Mouse (Mus musculus) T-cell, adult 2 months (primary cell): ENCODE results near the gene Stk33.
"Not testable (repeated sequence)": the region's sequence is repeated elsewhere in the genome, so short reads cannot be mapped to it uniquely, and the experiment has no call there.

Source experiments
- DNase-seq: peaks from one replicate; pipeline ENCODE4 v3.0.0; 2022; ENCODE audit warnings: low spot score

The Stk33 gene

GRCm38 (mm10) chr7:109438781-109439591 is at the start of gene Stk33:
Stk33 (minus strand) TSS chr7:109439081.
- no peak for DNase-seq

DNA sequence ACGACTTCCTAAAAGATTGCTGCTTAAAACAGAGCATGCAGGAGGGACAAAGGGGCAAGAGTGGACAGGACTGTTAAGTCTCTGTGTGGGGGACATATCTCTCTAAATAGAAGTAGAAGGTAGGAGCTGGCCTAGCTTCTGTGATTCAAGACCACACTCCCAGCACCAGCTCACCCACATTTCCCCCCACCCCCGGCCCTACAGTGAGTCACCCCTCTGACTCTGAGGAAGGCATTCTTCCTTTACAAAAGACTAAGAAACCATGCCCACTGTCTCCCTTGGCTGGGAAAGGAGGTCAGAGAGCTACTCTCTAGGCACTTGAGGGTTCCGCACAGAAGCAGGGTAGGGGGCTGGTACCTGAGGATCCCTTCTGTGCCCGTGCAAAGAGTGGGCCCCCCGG is 45.3 kb upstream of the Stk33 start:
- DNase-seq: no peak

GRCm38 (mm10) chr7:109480765-109481197 is 41.9 kb upstream of the Stk33 start:
- DNase-seq: no peak

GRCm38 (mm10) chr7:109477926-109478325 is 39.0 kb upstream of the Stk33 start:
- no peak for DNase-seq

DNA sequence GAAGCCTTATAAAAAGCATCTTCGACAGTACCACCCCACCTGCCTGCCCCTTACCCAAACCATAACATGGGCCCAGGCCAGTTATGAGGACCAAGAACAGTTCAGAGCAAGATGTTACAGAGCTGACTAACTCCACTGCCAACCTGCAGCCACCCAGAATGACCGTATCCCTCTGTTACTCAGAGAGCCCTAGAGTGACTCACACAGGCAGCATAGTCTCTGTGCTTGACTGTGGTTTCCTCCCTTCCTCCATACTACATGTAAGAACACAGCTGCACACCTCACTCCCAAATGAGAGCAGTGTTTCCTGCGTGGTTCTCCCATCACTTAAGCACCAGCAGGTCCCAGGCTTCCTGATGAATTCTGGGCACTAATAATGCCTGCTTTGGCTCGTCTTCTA is 31.8 kb upstream of the Stk33 start:
- no peak for DNase-seq

DNA sequence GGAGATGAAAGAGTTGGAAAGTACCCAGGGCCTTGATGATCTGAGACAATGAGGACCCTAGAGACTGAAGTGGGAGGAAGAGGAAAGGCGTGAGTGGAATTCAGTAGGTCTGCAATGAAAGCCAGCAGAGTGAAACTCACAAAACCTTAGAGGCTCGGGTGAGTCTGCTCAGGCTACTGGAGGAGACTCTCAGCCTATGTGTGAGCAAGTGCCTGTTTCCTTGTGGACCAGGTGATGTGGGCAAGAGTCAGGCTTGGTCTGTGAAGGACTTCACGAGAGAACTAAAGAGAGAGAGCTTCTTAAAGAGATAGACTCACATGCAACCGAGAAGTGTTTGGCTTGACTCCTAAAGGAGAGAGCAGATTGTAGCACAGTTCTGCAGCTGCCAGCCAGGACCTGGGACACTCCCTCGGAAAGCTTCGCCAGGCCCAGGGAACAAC is 29.4 kb upstream of the Stk33 start:
- no peak for DNase-seq

DNA sequence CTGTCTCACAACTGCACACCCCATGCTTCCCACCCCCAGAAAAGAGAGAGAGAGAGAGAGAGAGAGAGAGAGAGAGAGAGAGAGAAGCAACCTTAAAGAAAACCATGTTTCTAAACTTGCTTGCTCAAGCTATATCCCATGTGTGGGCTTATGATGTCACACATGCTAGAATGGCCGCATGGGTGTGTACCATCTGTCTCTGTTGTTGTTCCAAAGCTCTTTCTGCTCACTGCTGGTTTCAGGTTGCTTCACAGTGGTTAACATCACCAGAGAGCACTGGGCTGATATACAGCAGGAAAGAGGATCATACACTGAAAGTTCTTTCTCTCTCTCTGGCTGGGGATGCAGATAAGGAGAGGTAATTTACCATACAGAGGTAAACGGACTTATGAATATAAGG is 28.7 kb upstream of the Stk33 start:
- no peak for DNase-seq

DNA sequence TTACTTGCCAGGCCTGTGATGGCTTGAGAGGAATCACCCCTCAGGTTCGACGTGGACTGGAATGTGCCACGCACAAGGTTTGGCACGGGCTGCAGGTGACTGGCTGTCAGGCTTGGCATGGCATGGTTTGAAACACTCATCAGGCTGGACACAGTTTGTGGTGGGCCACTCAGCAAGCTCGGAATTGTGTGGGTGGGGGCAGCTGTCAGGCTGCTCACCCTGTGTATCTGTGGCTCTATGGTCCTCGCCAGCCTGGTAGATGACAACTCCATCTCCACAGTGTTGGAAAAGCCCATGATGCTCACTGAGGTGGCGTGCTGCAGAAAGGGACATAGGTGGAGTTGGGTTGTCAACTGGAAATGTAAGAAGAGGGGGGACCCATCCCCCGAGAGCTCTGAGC is 21.8 kb upstream of the Stk33 start:
- DNase-seq: no peak

- no peak for DNase-seq
These were observed 17.7 kb upstream of the Stk33 start for GRCm38 (mm10) chr7:109456563-109456962.

- DNase-seq: no peak
These were observed 16.9 kb upstream of the Stk33 start for GRCm38 (mm10) chr7:109455748-109456147.

DNA sequence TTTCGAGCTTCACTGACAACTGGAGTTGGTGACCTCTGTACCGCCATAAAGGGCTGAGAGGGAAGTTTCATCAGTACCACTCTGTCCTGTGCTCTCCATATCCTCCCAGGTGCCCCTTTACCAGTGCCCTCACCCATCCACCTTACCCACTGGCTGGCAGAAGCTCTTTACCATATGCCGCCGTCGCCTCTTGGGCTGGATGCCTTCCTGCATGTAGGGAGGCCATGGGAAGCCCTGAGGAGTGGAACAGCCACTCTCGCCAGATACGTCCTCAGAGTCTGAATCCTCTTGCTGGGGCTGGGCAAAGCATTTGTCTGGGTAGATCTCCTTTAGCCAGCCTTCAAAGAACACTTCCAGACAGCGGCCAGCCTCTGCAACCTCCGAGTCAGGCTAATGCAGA is 16.0 kb upstream of the Stk33 start:
- no peak for DNase-seq

DNA sequence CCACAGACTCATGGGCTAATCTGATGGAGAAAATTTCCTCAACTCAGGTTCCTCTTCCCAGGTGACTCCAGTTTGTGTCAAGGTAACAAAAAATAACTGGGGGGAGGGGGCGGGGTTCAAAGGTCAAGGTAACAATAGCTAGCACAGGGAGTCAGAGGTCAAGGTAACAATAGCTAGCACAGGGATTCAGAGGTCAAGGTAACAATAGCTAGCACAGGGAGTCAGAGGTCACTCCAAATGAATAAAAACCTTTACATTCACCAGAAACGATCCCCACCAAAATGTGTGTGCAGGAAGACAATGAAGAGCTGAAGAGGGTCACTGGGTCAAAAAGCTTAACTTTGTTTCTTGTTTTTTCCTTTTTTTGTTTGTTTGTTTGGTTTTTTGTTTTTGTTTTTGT is 9.2 kb upstream of the Stk33 start:
- no peak for DNase-seq

DNA sequence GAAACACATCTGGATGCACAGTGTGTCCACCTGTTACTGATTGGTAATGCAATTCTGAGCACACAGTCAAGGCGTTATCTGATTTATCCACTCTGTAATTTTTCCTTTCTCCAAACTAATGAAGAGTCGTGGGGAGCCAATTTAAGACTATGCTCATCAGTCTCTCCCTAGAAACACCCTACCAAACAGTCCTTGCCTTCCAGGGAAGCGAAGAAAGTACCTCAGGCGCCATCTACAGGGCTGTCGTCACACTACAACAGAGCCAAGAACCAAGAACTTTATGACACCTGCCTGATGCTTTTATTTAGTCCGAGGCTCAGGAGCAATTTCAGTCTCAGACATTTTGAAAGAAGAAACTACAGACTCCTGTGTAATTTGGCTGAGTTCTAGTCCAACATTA is 6.1 kb upstream of the Stk33 start:
- no peak for DNase-seq

DNA sequence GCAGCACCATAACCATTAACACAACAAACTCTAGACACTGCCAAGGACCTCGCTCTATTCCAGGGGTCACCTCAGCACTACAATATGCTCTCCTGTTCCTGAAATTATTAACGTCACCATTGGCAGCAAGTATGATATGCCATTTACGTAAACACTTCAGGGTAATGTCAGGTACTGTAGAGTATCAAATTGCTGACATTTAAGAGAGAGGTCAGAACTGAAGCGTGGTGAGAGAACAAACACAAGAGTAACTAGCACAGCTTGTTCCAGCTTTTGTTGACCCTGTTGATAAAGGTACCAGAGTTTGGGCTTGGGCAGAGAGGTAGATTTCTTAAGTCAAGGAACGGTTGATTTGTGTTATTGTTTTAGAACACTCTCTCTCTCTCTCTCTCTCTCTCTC is 3.9 kb upstream of the Stk33 start:
- no peak for DNase-seq

- no peak for DNase-seq
These were observed 1.9 kb upstream of the Stk33 start for GRCm38 (mm10) chr7:109440697-109441269.

- DNase-seq: no peak
These were observed 14.3 kb downstream of the Stk33 start for GRCm38 (mm10) chr7:109424422-109425159.

DNA sequence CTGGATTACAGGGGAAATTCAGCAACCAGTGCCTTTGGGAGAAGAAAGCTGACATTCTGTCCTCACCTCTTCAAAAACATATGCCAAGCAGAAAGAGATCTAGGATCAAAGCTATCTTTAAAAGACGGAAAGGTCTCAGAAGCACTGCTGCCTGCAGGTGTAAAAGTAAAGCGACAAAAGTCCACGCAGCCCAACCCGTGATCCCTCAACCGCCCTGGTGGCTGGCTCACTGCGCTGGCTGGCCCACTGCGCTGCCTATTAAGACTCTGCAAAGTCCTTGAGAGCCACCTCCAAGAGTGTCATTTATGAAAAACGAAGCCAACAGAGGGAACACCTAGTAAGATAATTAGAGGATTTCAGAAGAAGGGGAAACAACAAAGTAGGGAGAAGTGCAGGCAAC is 16.1 kb downstream of the Stk33 start:
- no peak for DNase-seq

DNA sequence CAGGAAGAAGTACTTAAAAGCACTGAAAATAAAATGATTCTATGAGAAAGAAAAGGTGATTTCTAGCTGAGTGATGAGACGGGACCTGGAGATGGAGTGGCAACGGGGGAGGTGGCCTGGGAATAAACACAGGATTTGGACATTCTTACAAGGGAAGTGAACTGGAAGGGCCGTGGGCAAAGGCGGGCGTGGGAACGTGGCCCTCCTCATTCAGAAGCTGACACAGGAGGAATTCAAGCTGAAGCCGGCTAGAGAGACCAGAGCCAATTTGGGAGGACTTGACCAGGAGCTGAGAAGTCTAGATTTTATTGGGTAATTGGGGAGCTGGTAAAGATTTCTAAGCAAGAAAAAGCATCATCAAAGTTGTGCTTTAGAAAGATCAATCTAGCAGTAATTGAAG is 33.4 kb downstream of the Stk33 start:
- DNase-seq: no peak

DNA sequence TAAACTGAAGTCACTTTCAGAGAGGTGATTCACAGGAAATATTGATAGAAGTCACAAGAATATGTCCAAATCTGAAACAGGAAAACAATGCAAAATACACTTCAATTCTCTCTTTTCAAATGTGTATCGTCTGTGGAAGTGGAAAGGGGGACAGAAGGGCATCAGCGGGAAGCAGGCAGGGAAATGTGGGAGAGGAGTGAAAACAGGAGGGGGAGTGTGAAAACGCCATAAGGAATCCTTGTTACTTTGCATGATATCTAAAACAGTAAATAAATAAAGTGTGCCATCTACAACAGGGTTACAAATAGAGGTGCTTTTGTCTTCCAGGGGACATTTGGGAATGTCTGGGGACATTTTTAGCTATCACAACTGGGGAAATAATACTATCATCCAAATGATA is 39.6 kb downstream of the Stk33 start:
- DNase-seq: no peak

DNA sequence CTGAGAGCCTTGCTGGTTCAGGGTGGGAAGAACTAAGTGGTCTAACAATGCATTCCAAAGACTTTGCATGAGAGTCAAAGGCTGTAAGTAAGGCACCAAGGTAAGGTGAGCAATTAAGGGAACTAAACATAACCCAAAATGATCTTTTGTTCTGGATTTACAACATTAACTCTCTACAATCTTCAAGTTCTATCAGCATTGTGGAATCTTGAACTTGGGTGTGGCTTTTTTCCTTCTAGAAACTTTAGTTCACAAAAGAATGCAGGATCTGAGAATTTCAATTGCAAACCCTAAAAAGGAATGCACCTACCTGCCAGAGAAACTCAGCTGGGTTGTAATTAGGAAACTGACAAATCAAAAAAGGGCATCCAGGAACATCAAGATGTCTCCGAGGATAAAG is 57.8 kb downstream of the Stk33 start:
- no peak for DNase-seq

GRCm38 (mm10) chr7:109373556-109373955 is 65.3 kb downstream of the Stk33 start:
- not testable (repeated sequence) for DNase-seq

- DNase-seq: no peak
These were observed 80.3 kb downstream of the Stk33 start for GRCm38 (mm10) chr7:109358435-109359187.
